Mouse (Mus musculus) midbrain, embryonic 10.5 days (tissue): ENCODE results near the gene Metap2. TPM values are rescaled to one million over a fixed set of nuclear protein-coding genes. Genes with fewer than 3 reads are reported as not detected.

Experiments
- DNase-seq: peaks from one replicate; pipeline ENCODE4 v3.0.0-alpha.2; 2017; ENCODE audit warnings: low spot score
- H3K27ac ChIP-seq: fragments of 300-500 bp; sonication (generic); replicated peaks from 2 replicates; pipeline ENCODE4 v1.5.1; 2016; ENCODE audit warnings: mild to moderate bottlenecking
- H3K27me3 ChIP-seq: fragments of 300-500 bp; sonication (generic); 2 replicates; pipeline ENCODE4 v1.6.1; 2016; ENCODE audit warnings: low read depth, mild to moderate bottlenecking; ENCODE audit not compliant: poor library complexity, severe bottlenecking
- H3K36me3 ChIP-seq: fragments of 300-500 bp; sonication (generic); 2 replicates; pipeline ENCODE4 v1.6.1; 2016; ENCODE audit warnings: mild to moderate bottlenecking, moderate library complexity
- H3K4me1 ChIP-seq: fragments of 300-500 bp; sonication (generic); 2 replicates; pipeline ENCODE4 v1.6.1; 2016
- H3K4me3 ChIP-seq: fragments of 300-500 bp; sonication (generic); 2 replicates; pipeline ENCODE4 v1.5.1; 2016; ENCODE audit warnings: mild to moderate bottlenecking, moderate library complexity
- H3K9me3 ChIP-seq: fragments of 300-500 bp; sonication (generic); replicated peaks from 2 replicates; pipeline ENCODE4 v1.6.1; 2016; ENCODE audit warnings: mild to moderate bottlenecking
- WGBS: fragments of 180-500 bp; shearing (Covaris S2); methylation state at CpG from one replicate; pipeline ENCODE4 v1.1.7; 2016; 5-methylcytosine and 5-hydroxymethylcytosine counted together
- polyA plus RNA-seq: library from polyadenylated mRNA; unstranded; fragments of >200 nt; fragmentation: Nextera tagmentation; extraction: Ambion mirVana; gene quantifications from 2 replicates; pipeline ENCODE4 v1.2.1, GENCODE M21; 2016

Metap2 gene
- polyA plus RNA-seq, 1 experiment from 2014 or later, result 231 TPM

GRCm38 (mm10) chr10:93921160-93921559 lies 24.3 kb upstream of the Metap2 start:
- peaks cover 2% of the 10 kb centered on the region for H3K4me1 ChIP-seq
- 96% methylated on average over 4 of the region's 4 CpGs for WGBS

GRCm38 (mm10) chr10:93919227-93919626 lies 22.3 kb upstream of the Metap2 start:
- Histone ChIP-seq H3K27me3 (no peaks in the 10 kb centered on the region), H3K36me3 (no peaks in the 10 kb centered on the region), H3K9me3 (no peaks in the 10 kb centered on the region), H3K4me3 (no peak overlapping the region), H3K27ac (no peak overlapping the region), H3K4me1 (peaks cover 13% of the 10 kb centered on the region)
- WGBS, result 79% methylated on average over 13 of the region's 13 CpGs
- DNase-seq, result no peak

More at GRCm38 (mm10) chr10:93921160-93921559, 24.3 kb upstream of the Metap2 start:
- Histone ChIP-seq H3K27me3 (no peaks in the 10 kb centered on the region), H3K36me3 (no peaks in the 10 kb centered on the region), H3K27ac (no peak overlapping the region), H3K9me3 (no peaks in the 10 kb centered on the region), H3K4me3 (no peak overlapping the region)
- no peak for DNase-seq

- Histone ChIP-seq H3K4me3 (no peak overlapping the region), H3K4me1 (peaks cover 13% of the 10 kb centered on the region), H3K27me3 (no peaks in the 10 kb centered on the region), H3K36me3 (no peaks in the 10 kb centered on the region), H3K9me3 (no peaks in the 10 kb centered on the region), H3K27ac (no peak overlapping the region)
- 71% methylated on average over 6 of the region's 6 CpGs for WGBS
- DNase-seq, result no peak
Observed at GRCm38 (mm10) chr10:93918701-93919100, 21.8 kb upstream of the Metap2 start.

DNA sequence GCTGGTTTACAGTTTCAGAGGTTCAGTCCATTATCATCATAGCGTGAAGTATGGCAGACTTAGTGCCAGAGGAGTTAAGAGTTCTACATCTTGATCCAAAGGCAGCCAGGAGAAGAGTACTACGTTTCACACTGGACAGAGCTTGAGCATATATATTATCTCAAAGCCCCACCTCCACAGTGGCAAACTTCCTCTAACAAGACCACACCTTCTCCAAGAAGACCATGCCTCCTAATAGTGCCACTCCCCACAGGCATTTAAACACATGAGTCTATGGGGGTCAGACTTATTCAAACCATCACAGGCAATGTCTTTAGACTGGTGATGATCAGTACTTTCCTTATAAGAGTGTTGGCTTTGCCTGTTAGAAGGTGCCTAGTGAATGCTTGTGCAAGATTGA lies 21.2 kb upstream of the Metap2 start:
- no peak overlapping the region for H3K4me3 ChIP-seq
- no peaks in the 10 kb centered on the region for H3K36me3 ChIP-seq
- H3K9me3 ChIP-seq, result no peaks in the 10 kb centered on the region
- no peak for DNase-seq
- no peaks in the 10 kb centered on the region for H3K27me3 ChIP-seq
- WGBS, result 92% methylated on average over 2 of the region's 2 CpGs
- peaks cover 13% of the 10 kb centered on the region for H3K4me1 ChIP-seq
- no peak overlapping the region for H3K27ac ChIP-seq

- H3K27me3 ChIP-seq, result no peaks in the 10 kb centered on the region
- H3K4me3 ChIP-seq, result no peak overlapping the region
- no peaks in the 10 kb centered on the region for H3K9me3 ChIP-seq
- WGBS, result 89% methylated on average over 2 of the region's 2 CpGs
- H3K27ac ChIP-seq, result no peak overlapping the region
- no peak for DNase-seq
- no peaks in the 10 kb centered on the region for H3K36me3 ChIP-seq
- H3K4me1 ChIP-seq, result peaks cover 13% of the 10 kb centered on the region
Observed at GRCm38 (mm10) chr10:93916778-93917177, 19.9 kb upstream of the Metap2 start.

- Histone ChIP-seq H3K27me3 (no peaks in the 10 kb centered on the region), H3K27ac (no peak overlapping the region), H3K4me1 (peaks cover 13% of the 10 kb centered on the region), H3K36me3 (no peaks in the 10 kb centered on the region), H3K9me3 (no peaks in the 10 kb centered on the region), H3K4me3 (no peak overlapping the region)
- no peak for DNase-seq
- WGBS, result 49% methylated on average over 11 of the region's 11 CpGs
Observed at GRCm38 (mm10) chr10:93915531-93916275, 18.8 kb upstream of the Metap2 start.

GRCm38 (mm10) chr10:93913525-93913924 lies 16.6 kb upstream of the Metap2 start:
- DNase-seq, result no peak
- 79% methylated on average over 5 of the region's 5 CpGs for WGBS
- H3K4me3 ChIP-seq, result no peak overlapping the region
- H3K36me3 ChIP-seq, result no peaks in the 10 kb centered on the region
- H3K27ac ChIP-seq, result no peak overlapping the region
- H3K4me1 ChIP-seq, result peaks cover 13% of the 10 kb centered on the region
- H3K27me3 ChIP-seq, result no peaks in the 10 kb centered on the region
- no peaks in the 10 kb centered on the region for H3K9me3 ChIP-seq

GRCm38 (mm10) chr10:93912917-93913316 lies 16.0 kb upstream of the Metap2 start:
- Histone ChIP-seq H3K27ac (no peak overlapping the region), H3K36me3 (no peaks in the 10 kb centered on the region), H3K4me1 (peaks cover 13% of the 10 kb centered on the region), H3K4me3 (no peak overlapping the region), H3K9me3 (no peaks in the 10 kb centered on the region), H3K27me3 (no peaks in the 10 kb centered on the region)
- 98% methylated on average over 1 of the region's 1 CpGs for WGBS
- DNase-seq, result no peak

- Histone ChIP-seq H3K9me3 (no peaks in the 10 kb centered on the region), H3K4me1 (peaks cover 13% of the 10 kb centered on the region), H3K27ac (no peak overlapping the region), H3K36me3 (no peaks in the 10 kb centered on the region), H3K27me3 (no peaks in the 10 kb centered on the region), H3K4me3 (no peak overlapping the region)
- no peak for DNase-seq
- WGBS, result 86% methylated on average over 5 of the region's 5 CpGs
Observed at GRCm38 (mm10) chr10:93912136-93912855, 15.4 kb upstream of the Metap2 start.

GRCm38 (mm10) chr10:93911326-93911725 lies 14.4 kb upstream of the Metap2 start:
- no peaks in the 10 kb centered on the region for H3K27me3 ChIP-seq
- DNase-seq, result no peak
- WGBS, result 87% methylated on average over 5 of the region's 5 CpGs
- H3K4me1 ChIP-seq, result peaks cover 13% of the 10 kb centered on the region
- H3K36me3 ChIP-seq, result no peaks in the 10 kb centered on the region
- H3K4me3 ChIP-seq, result no peak overlapping the region
- H3K9me3 ChIP-seq, result no peaks in the 10 kb centered on the region
- no peak overlapping the region for H3K27ac ChIP-seq

GRCm38 (mm10) chr10:93909811-93910446 lies 13.0 kb upstream of the Metap2 start:
- DNase-seq, result peak; percentile 27
- Histone ChIP-seq H3K9me3 (no peaks in the 10 kb centered on the region), H3K36me3 (no peaks in the 10 kb centered on the region), H3K4me3 (no peak overlapping the region), H3K27me3 (no peaks in the 10 kb centered on the region), H3K4me1 (peaks cover under 1% of the 10 kb centered on the region; the same call in 1 of the 2 replicates), H3K27ac (no peak overlapping the region)
- 76% methylated on average over 5 of the region's 5 CpGs for WGBS

DNA sequence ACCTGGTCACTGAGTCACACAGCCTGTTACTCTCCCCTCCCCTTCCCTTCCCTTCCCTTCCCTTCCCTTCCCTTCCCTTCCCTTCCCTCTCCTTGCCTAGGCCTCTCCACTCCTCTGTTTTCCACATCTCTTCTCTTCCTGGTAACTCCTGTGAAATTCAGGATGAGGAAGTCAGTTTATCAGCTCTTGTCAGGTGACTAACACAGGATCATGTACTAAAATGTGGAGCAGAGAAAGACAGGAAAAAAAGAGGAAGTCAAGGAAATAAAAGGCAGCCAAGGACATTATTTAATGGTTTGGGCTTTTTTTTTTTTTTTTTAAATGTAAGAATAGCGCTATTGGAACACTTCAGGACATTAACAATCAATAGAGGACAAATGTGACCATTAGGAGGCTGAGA lies 12.1 kb upstream of the Metap2 start:
- DNase-seq, result no peak
- Histone ChIP-seq H3K36me3 (no peaks in the 10 kb centered on the region), H3K27ac (no peak overlapping the region), H3K4me1 (no peaks in the 10 kb centered on the region), H3K27me3 (no peaks in the 10 kb centered on the region), H3K4me3 (no peak overlapping the region), H3K9me3 (no peaks in the 10 kb centered on the region)
- 94% methylated on average over 1 of the region's 1 CpGs for WGBS

DNA sequence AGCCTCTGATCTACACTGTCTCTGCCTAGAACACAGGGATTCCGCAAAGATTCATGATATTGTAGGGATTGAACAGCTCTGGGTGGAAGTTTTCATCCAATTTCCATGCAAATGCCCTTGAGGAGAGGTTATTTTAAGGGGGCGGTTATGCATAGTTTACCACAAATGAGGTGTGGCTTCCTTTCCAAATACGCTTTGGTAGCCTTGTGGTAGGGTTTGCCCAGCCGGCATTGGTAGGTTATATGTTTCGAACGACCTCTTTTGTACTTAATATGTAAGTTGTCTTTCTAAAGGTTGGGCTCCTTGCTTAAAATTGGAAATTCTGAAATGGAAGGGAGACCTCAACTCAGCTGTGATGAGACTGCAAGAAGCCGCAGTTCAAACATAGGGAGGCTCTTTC lies 11.6 kb upstream of the Metap2 start:
- Histone ChIP-seq H3K27me3 (no peaks in the 10 kb centered on the region), H3K4me1 (no peaks in the 10 kb centered on the region), H3K4me3 (no peak overlapping the region), H3K9me3 (no peaks in the 10 kb centered on the region), H3K36me3 (no peaks in the 10 kb centered on the region), H3K27ac (no peak overlapping the region)
- no peak for DNase-seq
- WGBS, result 96% methylated on average over 7 of the region's 7 CpGs
